Mouse (Mus musculus) lung, embryonic 16.5 days (tissue): ENCODE results near the gene Sgsm2. TPM values are rescaled to one million over a fixed set of nuclear protein-coding genes. Genes with fewer than 3 reads are reported as not detected.

Experiments used
- ATAC-seq: fragments of 200-750 bp; cut with Nextera tagmentation; 2 replicates; pipeline ENCODE4 v1.8.0; 2017; ENCODE audit warnings: low read depth, mild to moderate bottlenecking, moderate library complexity
- H3K27ac ChIP-seq: fragments of 300-500 bp; sonication (generic); 2 replicates; pipeline ENCODE4 v1.5.1; 2014; ENCODE audit warnings: mild to moderate bottlenecking, control low read depth, low read length
- H3K27me3 ChIP-seq: fragments of 300-500 bp; sonication (generic); 2 replicates; pipeline ENCODE4 v1.6.1; 2014; ENCODE audit warnings: low read depth, low read length, mixed read lengths; ENCODE audit not compliant: control insufficient read depth, insufficient read depth
- H3K36me3 ChIP-seq: fragments of 300-500 bp; sonication (generic); 2 replicates; pipeline ENCODE4 v1.6.1; 2014; ENCODE audit warnings: low read length; ENCODE audit not compliant: control insufficient read depth, insufficient read depth
- H3K4me1 ChIP-seq: fragments of 300-500 bp; sonication (generic); replicated peaks from 2 replicates; pipeline ENCODE4 v1.6.1; 2014; ENCODE audit warnings: low read length, mixed read lengths; ENCODE audit not compliant: control insufficient read depth, insufficient read depth
- H3K4me2 ChIP-seq: fragments of 300-500 bp; sonication (generic); 2 replicates; pipeline ENCODE4 v1.6.1; 2014; ENCODE audit warnings: low read depth, low read length, control low read depth
- H3K4me3 ChIP-seq: fragments of 300-500 bp; sonication (generic); 2 replicates; pipeline ENCODE4 v1.5.1; 2014; ENCODE audit warnings: mild to moderate bottlenecking, low read length, control low read depth
- H3K9ac ChIP-seq: fragments of 300-500 bp; sonication (generic); 2 replicates; pipeline ENCODE4 v1.6.1; 2014; ENCODE audit warnings: low read length, control low read depth
- H3K9me3 ChIP-seq: fragments of 300-500 bp; sonication (generic); 2 replicates; pipeline ENCODE4 v1.6.1; 2016; ENCODE audit warnings: low read length; ENCODE audit not compliant: control insufficient read depth
- WGBS: fragments of 180-500 bp; shearing (Covaris S2); extraction: QIAGEN DNeasy Blood & Tissue Kit; methylation state at CpG from one replicate; pipeline ENCODE4 v1.1.7; 2014; 5-methylcytosine and 5-hydroxymethylcytosine counted together
- polyA plus RNA-seq: library from polyadenylated mRNA; unstranded; fragments of >200 nt; fragmentation: Nextera tagmentation; extraction: Ambion mirVana; gene quantifications from 2 replicates; pipeline ENCODE4 v1.2.1, GENCODE M21; 2015

The Sgsm2 gene
- polyA plus RNA-seq, 1 experiment from 2014 or later = 4.2 TPM

DNA sequence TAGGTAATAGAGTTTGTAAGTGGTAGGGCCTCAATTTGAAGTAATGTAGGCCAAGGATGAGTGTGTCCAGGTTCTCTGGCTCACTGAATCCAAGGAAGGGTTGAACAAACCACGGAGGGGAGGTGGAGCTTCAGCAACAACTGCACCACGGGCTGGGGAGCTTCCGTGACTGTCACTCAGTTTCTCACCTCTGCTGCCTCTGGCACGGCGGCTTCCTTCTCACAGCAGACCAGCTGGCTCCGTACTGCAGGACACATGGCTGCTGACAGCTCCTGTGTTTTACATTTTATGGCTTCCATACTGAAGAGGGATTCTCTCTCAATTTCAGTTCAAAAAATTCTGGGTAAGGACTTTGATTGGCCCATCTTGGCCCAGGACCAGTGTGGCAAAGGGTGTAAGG lies 22.4 kb upstream of the Sgsm2 start:
- H3K27ac ChIP-seq = no peak overlapping the region
- H3K4me1 ChIP-seq = peaks cover under 1% of the 10 kb centered on the region; the same call in 1 of the 2 replicates
- H3K9me3 ChIP-seq = no peaks in the 10 kb centered on the region
- no peak overlapping the region for H3K4me3 ChIP-seq
- H3K9ac ChIP-seq = no peak overlapping the region
- peaks cover 10% of the 10 kb centered on the region for H3K36me3 ChIP-seq
- ATAC-seq = no peak
- no peaks in the 10 kb centered on the region for H3K27me3 ChIP-seq
- WGBS = 69% methylated on average over 6 of the region's 6 CpGs
- no peak overlapping the region for H3K4me2 ChIP-seq

GRCm38 (mm10) chr11:74912492-74912891 lies 15.6 kb upstream of the Sgsm2 start:
- Histone ChIP-seq H3K9ac (no peak overlapping the region), H3K4me3 (no peak overlapping the region), H3K4me2 (no peak overlapping the region), H3K27ac (no peak overlapping the region), H3K9me3 (no peaks in the 10 kb centered on the region), H3K27me3 (no peaks in the 10 kb centered on the region), H3K36me3 (peaks cover 22% of the 10 kb centered on the region), H3K4me1 (no peaks in the 10 kb centered on the region)
- WGBS = 72% methylated on average over 3 of the region's 3 CpGs
- no peak for ATAC-seq

- no peak overlapping the region for H3K4me3 ChIP-seq
- no peaks in the 10 kb centered on the region for H3K9me3 ChIP-seq
- no peaks in the 10 kb centered on the region for H3K27me3 ChIP-seq
- no peak overlapping the region for H3K4me2 ChIP-seq
- peaks cover 36% of the 10 kb centered on the region for H3K36me3 ChIP-seq
- 91% methylated on average over 4 of the region's 4 CpGs for WGBS
- no peak for ATAC-seq
- H3K4me1 ChIP-seq = no peaks in the 10 kb centered on the region
- no peak overlapping the region for H3K9ac ChIP-seq
- H3K27ac ChIP-seq = no peak overlapping the region
Measured at GRCm38 (mm10) chr11:74909978-74910377, 13.1 kb upstream of the Sgsm2 start.

DNA sequence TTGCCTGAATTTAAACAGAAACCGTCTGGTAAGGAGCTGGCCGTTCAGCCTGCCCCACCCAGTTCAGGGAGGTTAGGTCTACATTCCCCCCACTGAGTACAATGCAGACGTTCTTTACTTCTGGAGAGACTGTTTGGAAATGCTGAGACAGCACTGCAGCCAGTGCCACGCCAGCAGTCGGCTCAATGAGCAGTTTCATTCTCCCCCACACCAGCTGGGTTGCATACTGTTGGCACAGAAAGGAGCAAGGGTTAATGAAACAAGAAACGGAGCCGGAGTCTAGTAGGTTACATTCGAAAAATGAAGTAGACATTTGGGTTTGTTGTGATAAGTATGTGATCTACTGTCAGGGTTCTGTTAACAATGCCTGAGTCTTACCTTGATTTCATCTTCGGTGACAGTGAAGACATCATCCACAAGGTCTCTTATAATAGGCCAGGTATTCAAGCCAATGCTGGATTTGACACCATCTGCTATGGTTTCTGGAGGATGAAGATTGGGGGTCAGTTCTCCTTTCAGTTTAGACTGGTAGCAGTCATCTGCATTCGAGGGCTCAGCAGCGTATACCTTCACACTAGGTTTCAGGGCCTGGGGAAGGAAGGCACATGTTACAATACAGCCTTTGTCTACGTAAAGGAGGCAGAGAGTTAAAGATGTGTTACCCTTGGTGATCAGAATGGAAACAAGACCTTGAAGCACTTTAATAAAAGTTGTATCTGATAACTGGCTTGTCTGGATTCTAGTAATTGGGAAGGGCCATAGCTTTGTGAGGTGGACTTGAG lies 11.9 kb upstream of the Sgsm2 start:
- Histone ChIP-seq H3K9ac (no peak overlapping the region), H3K27ac (no peak overlapping the region), H3K36me3 (peaks cover 44% of the 10 kb centered on the region), H3K4me3 (no peak overlapping the region), H3K4me1 (no peaks in the 10 kb centered on the region), H3K27me3 (no peaks in the 10 kb centered on the region), H3K9me3 (no peaks in the 10 kb centered on the region), H3K4me2 (no peak overlapping the region)
- ATAC-seq = no peak
- WGBS = 62% methylated on average over 12 of the region's 12 CpGs

DNA sequence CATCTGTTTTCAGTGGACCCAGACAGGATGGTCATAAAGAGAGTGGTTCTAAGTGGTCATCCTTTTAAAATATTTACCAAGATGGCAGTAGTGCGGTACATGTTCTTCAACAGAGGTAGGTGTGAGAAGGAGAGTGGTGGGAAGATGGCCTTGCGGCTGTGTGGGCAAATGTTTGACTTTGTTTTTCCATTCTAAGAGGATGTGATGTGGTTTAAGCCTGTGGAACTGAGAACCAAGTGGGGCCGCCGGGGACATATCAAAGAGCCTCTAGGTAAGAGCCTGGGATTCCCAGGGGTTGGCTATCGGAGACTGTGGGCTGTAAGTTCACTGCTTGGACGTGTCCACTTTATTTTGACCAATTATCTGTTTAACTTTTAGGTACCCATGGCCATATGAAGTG lies 11.0 kb upstream of the Sgsm2 start:
- 90% methylated on average over 6 of the region's 6 CpGs for WGBS
- Histone ChIP-seq H3K27ac (no peak overlapping the region), H3K9ac (no peak overlapping the region)

DNA sequence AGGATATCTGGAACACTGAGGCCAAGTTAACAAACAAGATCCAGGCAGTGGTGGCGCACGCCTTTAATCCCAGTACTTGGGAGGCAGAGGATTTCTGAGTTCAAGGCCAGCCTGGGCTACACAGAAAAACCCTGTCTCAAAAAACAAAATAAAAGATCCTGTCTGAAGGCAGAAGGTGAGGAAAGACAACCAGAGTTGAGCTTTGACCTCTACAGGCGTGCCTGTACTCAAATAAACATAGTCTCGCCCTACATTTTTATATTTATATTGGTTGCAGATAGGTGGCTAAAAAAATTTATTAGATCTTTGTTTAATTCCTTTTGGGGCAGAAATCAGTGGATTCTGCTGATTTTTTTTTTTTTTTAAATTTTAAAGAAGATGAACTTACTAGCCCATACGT lies 5.6 kb upstream of the Sgsm2 start:
- WGBS = 84% methylated on average over 5 of the region's 5 CpGs
- no peak overlapping the region for H3K4me3 ChIP-seq
- H3K9ac ChIP-seq = no peak overlapping the region

More for the DNA sequence above, 11.0 kb upstream of the Sgsm2 start:
- no peaks in the 10 kb centered on the region for H3K9me3 ChIP-seq
- H3K4me1 ChIP-seq = no peaks in the 10 kb centered on the region
- ATAC-seq = no peak
- H3K27me3 ChIP-seq = no peaks in the 10 kb centered on the region
- peaks cover 52% of the 10 kb centered on the region for H3K36me3 ChIP-seq
- no peak overlapping the region for H3K4me2 ChIP-seq
- no peak overlapping the region for H3K4me3 ChIP-seq

DNA sequence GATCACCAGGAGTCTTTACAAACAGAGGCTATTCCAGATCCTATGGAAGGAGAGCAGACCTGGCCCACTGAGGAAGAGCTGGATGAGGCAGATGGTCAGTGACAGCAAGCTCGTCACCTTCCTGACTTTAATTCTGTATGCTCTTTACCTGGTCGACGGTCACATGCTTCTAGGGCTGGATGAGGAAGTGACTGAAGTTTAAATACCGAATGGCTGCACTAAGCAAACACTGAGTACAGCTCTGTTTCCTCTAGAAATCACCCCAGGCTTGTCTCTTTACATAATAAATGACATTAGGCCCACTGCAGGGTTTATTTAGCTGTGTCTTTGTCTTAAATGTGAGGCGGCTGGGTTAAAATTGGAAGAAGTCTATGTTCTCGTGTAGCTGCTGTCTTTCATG lies 4.7 kb upstream of the Sgsm2 start:
- Histone ChIP-seq H3K4me3 (no peak overlapping the region), H3K27ac (no peak overlapping the region), H3K9ac (no peak overlapping the region), H3K9me3 (no peaks in the 10 kb centered on the region), H3K36me3 (peaks cover 50% of the 10 kb centered on the region), H3K4me2 (no peak overlapping the region), H3K27me3 (no peaks in the 10 kb centered on the region), H3K4me1 (peaks cover 3% of the 10 kb centered on the region)
- WGBS = 71% methylated on average over 6 of the region's 6 CpGs
- ATAC-seq = no peak

More for the DNA sequence above, 5.6 kb upstream of the Sgsm2 start:
- Histone ChIP-seq H3K4me2 (no peak overlapping the region), H3K27me3 (no peaks in the 10 kb centered on the region), H3K4me1 (peaks cover 3% of the 10 kb centered on the region), H3K27ac (no peak overlapping the region), H3K9me3 (no peaks in the 10 kb centered on the region), H3K36me3 (peaks cover 58% of the 10 kb centered on the region)
- no peak for ATAC-seq

DNA sequence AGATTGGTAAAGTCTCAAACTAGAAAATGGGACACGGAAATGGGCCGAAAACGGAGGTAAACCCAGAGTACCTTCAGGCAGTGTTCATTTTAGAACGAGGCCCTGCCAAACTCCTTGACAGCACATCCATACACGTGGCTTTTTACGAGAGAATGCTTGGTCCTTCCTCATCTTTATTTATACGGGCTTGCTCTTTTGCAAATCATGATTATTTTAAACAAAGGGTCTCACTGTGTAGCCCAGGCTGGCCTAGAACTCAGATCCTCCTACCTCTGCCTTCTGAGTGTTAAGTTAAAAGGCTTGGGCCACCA lies 1.6 kb upstream of the Sgsm2 start:
- peak overlapping the region; percentile 96 for H3K4me2 ChIP-seq
- no peaks in the 10 kb centered on the region for H3K9me3 ChIP-seq
- H3K9ac ChIP-seq = peak overlapping the region; percentile 80
- no peak overlapping the region for H3K27ac ChIP-seq
- under 1% methylated on average over 7 of the region's 7 CpGs for WGBS
- H3K27me3 ChIP-seq = no peaks in the 10 kb centered on the region
- H3K36me3 ChIP-seq = peaks cover 30% of the 10 kb centered on the region
- ATAC-seq = no peak
- H3K4me3 ChIP-seq = peak overlapping the region; percentile 91
- H3K4me1 ChIP-seq = peaks cover 3% of the 10 kb centered on the region

DNA sequence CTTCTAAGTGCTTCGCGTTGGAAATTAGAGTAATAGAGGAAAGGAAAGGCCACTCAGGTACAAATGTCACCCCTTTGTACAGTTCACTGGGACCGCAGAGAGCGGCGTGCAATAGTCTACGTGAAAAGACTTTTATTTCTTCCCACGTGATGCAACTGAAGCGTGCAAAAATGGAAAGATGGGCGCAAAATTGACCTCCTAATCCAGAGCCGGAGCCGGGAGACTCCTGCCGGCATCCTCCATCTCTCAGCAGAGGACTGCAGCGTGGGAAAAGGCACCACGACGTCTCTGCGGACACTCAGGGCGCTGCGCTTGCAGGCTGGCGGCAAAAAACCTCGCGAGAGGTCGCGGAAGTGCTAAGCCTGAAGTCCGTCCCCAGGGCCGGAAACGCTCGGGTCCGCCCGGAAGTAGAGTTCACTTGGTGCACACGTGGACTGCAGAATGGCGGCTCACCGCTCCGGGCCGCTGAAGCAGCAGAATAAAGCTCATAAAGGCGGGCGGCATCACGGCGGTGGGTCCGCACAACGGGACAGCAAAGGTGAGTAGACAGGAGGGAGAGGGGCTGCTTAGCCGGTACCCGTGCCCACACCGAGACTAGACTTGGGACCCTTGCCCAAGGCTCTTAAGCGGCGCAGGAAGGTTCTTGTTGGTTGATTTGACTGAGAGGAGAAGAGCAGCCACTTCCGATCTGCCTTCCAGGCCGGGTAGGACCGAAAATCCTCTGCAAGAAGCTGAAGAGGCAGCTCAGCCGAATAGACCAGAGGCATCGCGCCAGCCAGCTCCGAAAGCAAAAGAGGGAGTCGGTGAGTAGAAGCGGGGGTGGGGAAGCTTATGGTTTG lies 1.0 kb upstream of the Sgsm2 start, which contains the start of gene Tsr1:
Tsr1 (plus strand) TSS at position 394 of the 839 bp plus-strand sequence.
- peak within 1 kb of the TSS; percentile 96 for H3K4me2 ChIP-seq
- H3K4me3 ChIP-seq = peak within 1 kb of the TSS; percentile 91
- H3K4me1 ChIP-seq = peaks cover 3% of the 10 kb centered on the region
- H3K9ac ChIP-seq = peak within 1 kb of the TSS; percentile 80
- no peaks in the 10 kb centered on the region for H3K27me3 ChIP-seq
- H3K27ac ChIP-seq = peak within 1 kb of the TSS; percentile 87
- under 1% methylated on average over 54 of the region's 54 CpGs for WGBS
- H3K9me3 ChIP-seq = no peaks in the 10 kb centered on the region
- peaks cover 25% of the 10 kb centered on the region for H3K36me3 ChIP-seq
- peak; percentile 88 for ATAC-seq
